Mouse (Mus musculus) right cerebral cortex, postnatal 36 days (tissue): ENCODE results near the gene Gli2.

Experiments
- DNase-seq, 2 experiments: peaks; one replicate each; pipeline ENCODE4 v3.0.0; 2022; ENCODE audit warnings: low spot score in 2 of 2, mixed read lengths in 1 of 2

The Gli2 gene

GRCm38 (mm10) chr1:119051192-119051937 is 2.1 kb downstream of the Gli2 start:
- no peak for DNase-seq

- DNase-seq: no peak
Observed at GRCm38 (mm10) chr1:119049812-119050615, 3.4 kb downstream of the Gli2 start.

- no peak for DNase-seq
Observed at GRCm38 (mm10) chr1:119048988-119049387, 4.4 kb downstream of the Gli2 start.

- no peak for DNase-seq
Observed at GRCm38 (mm10) chr1:119048547-119048946, 4.9 kb downstream of the Gli2 start.

GRCm38 (mm10) chr1:119047462-119048371 is 5.7 kb downstream of the Gli2 start:
- DNase-seq: peak; percentile 17 to 30

GRCm38 (mm10) chr1:119038436-119038835 is 15.0 kb downstream of the Gli2 start:
- DNase-seq: no peak

- no peak for DNase-seq
Observed at GRCm38 (mm10) chr1:119035931-119036330, 17.5 kb downstream of the Gli2 start.

- DNase-seq: no peak
Observed at GRCm38 (mm10) chr1:119035301-119035700, 18.1 kb downstream of the Gli2 start.

GRCm38 (mm10) chr1:119034163-119034705 is 19.2 kb downstream of the Gli2 start:
- DNase-seq: no peak

- DNase-seq: peak; percentile 55 to 78
Observed at GRCm38 (mm10) chr1:119033450-119034162, 19.8 kb downstream of the Gli2 start.

- no peak for DNase-seq
Observed at GRCm38 (mm10) chr1:119031185-119031584, 22.2 kb downstream of the Gli2 start.

- no peak for DNase-seq
Observed at GRCm38 (mm10) chr1:119025647-119026358, 27.6 kb downstream of the Gli2 start.

GRCm38 (mm10) chr1:119022311-119022710 is 31.1 kb downstream of the Gli2 start:
- no peak for DNase-seq

GRCm38 (mm10) chr1:119020092-119020491 is 33.3 kb downstream of the Gli2 start:
- peak in 1 of 2 experiments; percentile 8 for DNase-seq

GRCm38 (mm10) chr1:119019056-119019455 is 34.4 kb downstream of the Gli2 start:
- no peak for DNase-seq

- DNase-seq: peak; percentile 34 to 63
Observed at GRCm38 (mm10) chr1:119016866-119017265, 36.6 kb downstream of the Gli2 start.

- no peak for DNase-seq
Observed at GRCm38 (mm10) chr1:119015108-119015507, 38.3 kb downstream of the Gli2 start.

GRCm38 (mm10) chr1:119008949-119009348 is 44.5 kb downstream of the Gli2 start:
- no peak for DNase-seq

GRCm38 (mm10) chr1:119003852-119004398 is 49.5 kb downstream of the Gli2 start:
- DNase-seq: no peak

- DNase-seq: no peak
Observed at GRCm38 (mm10) chr1:119001454-119002034, 51.9 kb downstream of the Gli2 start.
